Mouse (Mus musculus): ENCODE data around the gene Naa35. TPM values are rescaled to one million over a fixed set of nuclear protein-coding genes. Genes with fewer than 3 reads are reported as not detected.

Naa35 gene
- polyA plus RNA-seq, 1 experiment from 2014 or later = 124 TPM

DNA sequence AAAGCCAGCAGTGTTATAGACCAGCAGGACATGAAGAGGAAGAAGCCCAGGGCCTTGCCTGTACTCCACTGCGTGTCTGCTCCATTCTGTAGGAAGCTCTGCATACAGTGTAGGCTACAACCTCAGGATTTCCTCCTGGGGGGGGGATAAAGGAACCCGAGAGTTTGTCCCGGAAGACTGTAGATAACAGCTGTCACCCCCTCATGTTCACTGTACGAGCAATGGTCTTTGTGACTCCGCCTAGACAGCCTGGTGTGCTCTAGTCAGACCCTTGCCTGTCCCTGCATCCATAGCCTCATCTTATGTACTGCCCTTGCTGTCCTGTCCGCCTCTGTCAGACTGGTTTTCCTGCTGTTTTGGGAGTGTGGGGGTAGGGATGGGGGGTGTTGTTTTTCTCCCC is 33.4 kb downstream of the Naa35 start:
- H3K27me3 ChIP-seq (ENCODE audit: control insufficient read depth, insufficient read depth, low read length) = no peaks in the 10 kb centered on the region
- H3K4me1 ChIP-seq (replicated peaks; ENCODE audit: control insufficient read depth, insufficient read depth, low read length) = no peaks in the 10 kb centered on the region
- H3K27ac ChIP-seq = no peak overlapping the region
- no peak overlapping the region for H3K4me2 ChIP-seq (replicated peaks)
- 94% methylated on average over 6 of the region's 6 CpGs for WGBS
- H3K4me3 ChIP-seq (replicated peaks; ENCODE audit: low read length) = no peak overlapping the region
- ATAC-seq (ENCODE audit: low FRiP score) = no peak
- H3K36me3 ChIP-seq (replicated peaks; ENCODE audit: control insufficient read depth, insufficient read depth) = peaks cover 85% of the 10 kb centered on the region
- no peaks in the 10 kb centered on the region for H3K9me3 ChIP-seq (ENCODE audit: control insufficient read depth, low read length)
- no peak for DNase-seq (ENCODE audit: low spot score)
- H3K9ac ChIP-seq = no peak overlapping the region

DNA sequence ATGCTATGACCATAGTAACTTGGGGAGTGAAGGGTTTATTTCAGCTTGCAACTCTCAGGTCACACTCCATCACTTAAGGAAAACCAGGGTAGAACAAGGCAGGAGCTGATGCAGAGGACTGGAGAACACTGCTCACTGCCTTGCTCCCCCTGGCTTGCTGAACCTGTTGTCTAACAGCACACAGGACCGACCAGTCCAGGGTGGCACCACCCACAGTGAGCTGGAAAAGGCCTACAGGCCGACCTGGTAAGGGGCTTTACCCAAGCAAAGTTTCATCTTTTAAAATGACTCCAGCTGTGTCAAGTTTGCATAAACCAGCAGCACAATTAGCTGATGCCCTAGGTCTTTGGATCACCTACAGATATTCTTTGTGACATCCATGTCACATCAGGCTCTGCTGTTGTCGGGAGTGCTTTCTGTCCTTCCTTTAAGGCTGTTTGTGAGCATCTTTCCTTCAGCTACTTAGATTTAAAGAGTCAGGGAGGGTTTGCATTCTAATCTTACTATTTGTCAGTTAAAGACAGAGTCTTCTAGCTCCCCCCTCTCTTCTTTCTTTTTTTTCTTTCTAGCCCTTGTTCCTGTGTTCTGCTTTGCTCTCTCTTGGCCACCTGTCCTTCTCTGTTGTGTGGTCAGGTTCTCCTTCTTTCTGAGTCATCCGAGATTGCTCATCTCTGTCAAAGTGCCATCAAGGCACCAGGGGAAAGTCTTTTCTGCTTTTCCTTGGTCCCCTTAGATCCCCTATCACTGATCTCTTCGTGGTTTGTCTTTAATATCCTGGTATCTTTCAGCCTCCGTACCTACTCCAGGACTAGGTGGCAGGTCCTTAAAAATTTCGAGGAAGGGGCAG is 36.8 kb downstream of the Naa35 start:
- no peaks in the 10 kb centered on the region for H3K9me3 ChIP-seq (ENCODE audit: control insufficient read depth, low read length)
- no peak overlapping the region for H3K4me2 ChIP-seq (replicated peaks)
- no peaks in the 10 kb centered on the region for H3K4me1 ChIP-seq (replicated peaks; ENCODE audit: control insufficient read depth, insufficient read depth, low read length)
- no peak overlapping the region for H3K27ac ChIP-seq
- peaks cover 92% of the 10 kb centered on the region for H3K36me3 ChIP-seq (replicated peaks; ENCODE audit: control insufficient read depth, insufficient read depth)
- no peak for DNase-seq (ENCODE audit: low spot score)
- H3K9ac ChIP-seq = no peak overlapping the region
- H3K27me3 ChIP-seq (ENCODE audit: control insufficient read depth, insufficient read depth, low read length) = no peaks in the 10 kb centered on the region
- ATAC-seq (ENCODE audit: low FRiP score) = no peak
- H3K4me3 ChIP-seq (replicated peaks; ENCODE audit: low read length) = no peak overlapping the region
- WGBS = 91% methylated on average over 7 of the region's 7 CpGs

DNA sequence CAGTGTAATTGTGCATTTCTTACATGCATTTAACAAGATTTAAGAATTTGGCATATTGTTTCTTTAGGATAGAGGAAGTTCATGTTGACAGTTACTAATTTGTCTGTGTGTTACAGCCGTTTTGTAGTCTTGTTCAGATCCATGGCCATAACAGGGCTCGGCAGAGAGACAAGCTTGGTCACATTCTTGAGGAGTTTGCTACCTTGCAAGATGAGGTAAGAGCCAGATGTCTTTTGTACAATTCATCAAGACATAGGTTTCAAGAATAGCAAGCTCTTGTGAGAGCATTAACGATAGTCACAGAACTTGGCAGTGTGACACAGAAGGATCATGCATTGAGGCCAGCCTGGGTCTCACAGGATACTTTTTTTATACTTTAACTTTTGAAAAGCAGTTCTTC is 39.3 kb downstream of the Naa35 start:
- Histone ChIP-seq H3K27me3 (ENCODE audit: control insufficient read depth, insufficient read depth, low read length) (no peaks in the 10 kb centered on the region), H3K9me3 (ENCODE audit: control insufficient read depth, low read length) (no peaks in the 10 kb centered on the region), H3K4me1 (replicated peaks; ENCODE audit: control insufficient read depth, insufficient read depth, low read length) (no peaks in the 10 kb centered on the region), H3K27ac (no peak overlapping the region), H3K4me2 (replicated peaks) (no peak overlapping the region), H3K36me3 (replicated peaks; ENCODE audit: control insufficient read depth, insufficient read depth) (peaks cover 91% of the 10 kb centered on the region), H3K9ac (no peak overlapping the region), H3K4me3 (replicated peaks; ENCODE audit: low read length) (no peak overlapping the region)
- WGBS = 98% methylated on average over 3 of the region's 3 CpGs
- ATAC-seq (ENCODE audit: low FRiP score) = no peak
- no peak for DNase-seq (ENCODE audit: low spot score)

DNA sequence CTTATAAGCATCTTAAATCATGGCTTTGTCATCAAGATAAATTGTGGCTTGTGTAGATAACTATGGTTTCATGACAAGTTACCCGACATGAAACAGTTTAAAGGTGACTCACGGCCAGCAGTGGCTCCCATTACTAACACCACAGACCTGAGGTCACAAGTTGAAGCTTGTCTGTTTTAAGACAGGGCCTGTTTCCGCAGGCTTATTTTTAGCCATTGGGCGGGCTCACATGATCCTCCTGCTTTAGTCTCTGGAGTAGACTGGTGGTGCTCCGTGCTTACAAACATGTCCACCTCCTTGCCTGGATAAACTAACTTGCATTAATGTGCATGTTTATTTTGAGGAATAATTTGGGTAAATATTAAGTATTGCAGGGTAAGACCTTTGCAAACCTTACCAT is 39.8 kb downstream of the Naa35 start:
- no peak overlapping the region for H3K9ac ChIP-seq
- ATAC-seq (ENCODE audit: low FRiP score) = no peak
- 90% methylated on average over 5 of the region's 5 CpGs for WGBS
- no peaks in the 10 kb centered on the region for H3K27me3 ChIP-seq (ENCODE audit: control insufficient read depth, insufficient read depth, low read length)
- H3K27ac ChIP-seq = no peak overlapping the region
- no peaks in the 10 kb centered on the region for H3K9me3 ChIP-seq (ENCODE audit: control insufficient read depth, low read length)
- H3K4me3 ChIP-seq (replicated peaks; ENCODE audit: low read length) = no peak overlapping the region
- H3K36me3 ChIP-seq (replicated peaks; ENCODE audit: control insufficient read depth, insufficient read depth) = peaks cover 94% of the 10 kb centered on the region
- no peaks in the 10 kb centered on the region for H3K4me1 ChIP-seq (replicated peaks; ENCODE audit: control insufficient read depth, insufficient read depth, low read length)
- DNase-seq (ENCODE audit: low spot score) = no peak
- H3K4me2 ChIP-seq (replicated peaks) = no peak overlapping the region

DNA sequence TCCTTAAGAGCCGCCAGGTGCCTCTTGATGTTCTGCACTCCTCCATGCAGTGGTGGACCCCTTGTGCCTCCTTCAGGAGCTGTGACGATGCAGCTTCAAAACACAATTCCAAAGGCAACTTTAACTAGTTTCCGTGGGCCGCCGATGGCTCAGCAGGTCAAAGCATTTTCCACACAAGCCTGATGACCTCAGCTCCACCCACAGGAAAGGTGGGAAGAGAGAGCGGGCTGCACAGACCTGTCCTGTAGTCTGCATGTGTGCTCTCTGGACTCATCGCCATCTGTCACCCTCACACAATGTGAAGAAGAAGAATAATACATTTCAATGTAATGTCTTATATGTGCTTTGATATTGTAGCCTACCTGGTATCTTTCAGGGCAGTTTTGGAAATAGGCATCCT is 41.7 kb downstream of the Naa35 start:
- Histone ChIP-seq H3K36me3 (replicated peaks; ENCODE audit: control insufficient read depth, insufficient read depth) (peaks cover 95% of the 10 kb centered on the region), H3K9me3 (ENCODE audit: control insufficient read depth, low read length) (no peaks in the 10 kb centered on the region), H3K27ac (no peak overlapping the region), H3K4me2 (replicated peaks) (no peak overlapping the region), H3K9ac (no peak overlapping the region), H3K4me3 (replicated peaks; ENCODE audit: low read length) (no peak overlapping the region), H3K4me1 (replicated peaks; ENCODE audit: control insufficient read depth, insufficient read depth, low read length) (no peaks in the 10 kb centered on the region), H3K27me3 (ENCODE audit: control insufficient read depth, insufficient read depth, low read length) (no peaks in the 10 kb centered on the region)
- 93% methylated on average over 7 of the region's 7 CpGs for WGBS
- DNase-seq (ENCODE audit: low spot score) (no peak), ATAC-seq (ENCODE audit: low FRiP score) (no peak)

DNA sequence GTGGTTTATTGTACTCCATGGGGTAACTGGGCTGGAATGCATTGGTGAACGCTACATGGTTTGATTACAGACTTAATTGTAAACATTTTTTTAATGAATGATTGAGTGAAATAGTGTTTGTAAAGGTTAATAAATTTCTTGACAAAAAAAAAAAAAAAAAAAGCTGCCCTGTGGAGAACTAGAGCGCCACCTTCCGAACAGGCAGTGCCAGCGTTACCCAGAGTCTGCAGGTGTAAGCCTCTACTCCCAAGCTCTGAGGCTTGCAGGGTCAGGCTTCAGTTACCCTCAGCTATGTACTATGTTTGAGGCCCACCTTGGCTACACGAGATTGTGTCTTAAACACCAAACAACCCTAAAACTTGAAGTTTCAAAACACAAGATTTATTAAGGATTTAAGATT is 49.6 kb downstream of the Naa35 start:
- no peak overlapping the region for H3K9ac ChIP-seq

DNA sequence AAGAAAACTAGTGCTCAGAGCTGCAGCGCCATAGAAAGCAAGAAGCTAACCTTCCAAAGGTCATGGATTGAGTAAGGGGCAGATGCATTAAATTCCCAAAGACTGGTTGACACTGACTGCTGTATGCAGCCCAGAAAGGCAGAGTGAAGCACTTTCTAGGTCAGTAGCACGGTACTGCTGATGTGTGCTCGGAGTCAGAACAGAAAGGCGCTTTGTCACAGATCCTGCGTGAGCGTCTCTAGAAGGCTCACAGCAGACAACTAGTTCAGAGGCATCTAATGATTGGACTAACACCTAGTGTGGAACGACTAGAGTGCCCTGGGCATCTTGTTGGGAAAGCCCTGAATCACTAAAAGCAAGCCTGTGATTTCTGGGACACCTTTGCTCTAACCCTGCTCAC is 52.7 kb downstream of the Naa35 start:
- Histone ChIP-seq H3K27me3 (ENCODE audit: control insufficient read depth, insufficient read depth, low read length) (no peaks in the 10 kb centered on the region), H3K4me3 (replicated peaks; ENCODE audit: low read length) (no peak overlapping the region), H3K4me1 (replicated peaks; ENCODE audit: control insufficient read depth, insufficient read depth, low read length) (no peaks in the 10 kb centered on the region), H3K9me3 (ENCODE audit: control insufficient read depth, low read length) (no peaks in the 10 kb centered on the region), H3K9ac (no peak overlapping the region), H3K4me2 (replicated peaks) (no peak overlapping the region), H3K27ac (no peak overlapping the region), H3K36me3 (replicated peaks; ENCODE audit: control insufficient read depth, insufficient read depth) (peaks cover 86% of the 10 kb centered on the region)
- no peak for ATAC-seq (ENCODE audit: low FRiP score)
- DNase-seq (ENCODE audit: low spot score) = no peak
- 95% methylated on average over 7 of the region's 7 CpGs for WGBS

More for the DNA sequence above, 49.6 kb downstream of the Naa35 start:
- Histone ChIP-seq H3K4me1 (replicated peaks; ENCODE audit: control insufficient read depth, insufficient read depth, low read length) (no peaks in the 10 kb centered on the region), H3K27ac (no peak overlapping the region), H3K4me3 (replicated peaks; ENCODE audit: low read length) (no peak overlapping the region), H3K4me2 (replicated peaks) (no peak overlapping the region), H3K36me3 (replicated peaks; ENCODE audit: control insufficient read depth, insufficient read depth) (peaks cover 96% of the 10 kb centered on the region), H3K27me3 (ENCODE audit: control insufficient read depth, insufficient read depth, low read length) (no peaks in the 10 kb centered on the region), H3K9me3 (ENCODE audit: control insufficient read depth, low read length) (no peaks in the 10 kb centered on the region)
- DNase-seq (ENCODE audit: low spot score) (no peak), ATAC-seq (ENCODE audit: low FRiP score) (no peak)
- 81% methylated on average over 5 of the region's 5 CpGs for WGBS

DNA sequence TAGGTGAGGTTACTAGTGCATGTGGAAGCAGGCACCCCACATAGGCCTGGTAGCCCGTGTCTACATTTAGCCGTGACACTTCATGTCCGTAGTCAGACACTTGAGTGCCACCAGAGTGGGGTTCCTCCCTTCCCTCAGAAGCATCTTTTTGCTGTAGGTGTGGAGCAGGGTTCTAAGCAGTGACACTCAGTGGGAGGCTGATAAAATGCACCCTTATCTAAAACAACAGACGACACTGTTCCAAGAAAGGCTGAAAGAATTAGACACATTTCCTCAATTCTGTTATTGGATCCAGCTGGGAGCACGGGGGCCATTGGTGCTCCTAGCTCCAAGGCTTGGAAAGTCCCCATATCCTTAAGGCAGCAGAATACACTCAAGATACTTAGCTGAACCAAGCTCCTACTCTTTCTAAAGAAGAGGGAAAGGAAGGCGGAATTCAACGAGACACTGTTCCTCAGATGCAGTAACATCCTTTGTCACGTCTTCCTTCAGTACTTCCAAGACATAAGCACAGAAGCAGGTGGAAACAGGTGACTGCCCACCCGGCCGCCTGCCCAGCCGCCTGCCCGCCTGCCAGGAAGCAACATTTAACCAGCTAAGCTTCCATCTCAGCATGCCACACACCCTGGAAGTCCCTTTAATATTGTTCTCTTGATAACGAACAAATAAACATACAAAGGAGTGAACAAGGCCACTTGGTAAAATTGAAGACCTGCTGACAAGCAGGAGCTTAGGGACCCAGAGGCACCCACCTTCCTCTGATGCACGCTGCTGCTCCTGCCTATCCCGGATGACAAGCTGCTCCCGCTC is 54.5 kb downstream of the Naa35 start:
- no peak for DNase-seq (ENCODE audit: low spot score)
- H3K4me2 ChIP-seq (replicated peaks) = no peak overlapping the region
- no peaks in the 10 kb centered on the region for H3K9me3 ChIP-seq (ENCODE audit: control insufficient read depth, low read length)
- 89% methylated on average over 16 of the region's 16 CpGs for WGBS
- H3K4me3 ChIP-seq (replicated peaks; ENCODE audit: low read length) = no peak overlapping the region
- no peak for ATAC-seq (ENCODE audit: low FRiP score)
- no peak overlapping the region for H3K27ac ChIP-seq
- H3K36me3 ChIP-seq (replicated peaks; ENCODE audit: control insufficient read depth, insufficient read depth) = peaks cover 68% of the 10 kb centered on the region
- no peaks in the 10 kb centered on the region for H3K27me3 ChIP-seq (ENCODE audit: control insufficient read depth, insufficient read depth, low read length)
- H3K4me1 ChIP-seq (replicated peaks; ENCODE audit: control insufficient read depth, insufficient read depth, low read length) = no peaks in the 10 kb centered on the region
- H3K9ac ChIP-seq = no peak overlapping the region

DNA sequence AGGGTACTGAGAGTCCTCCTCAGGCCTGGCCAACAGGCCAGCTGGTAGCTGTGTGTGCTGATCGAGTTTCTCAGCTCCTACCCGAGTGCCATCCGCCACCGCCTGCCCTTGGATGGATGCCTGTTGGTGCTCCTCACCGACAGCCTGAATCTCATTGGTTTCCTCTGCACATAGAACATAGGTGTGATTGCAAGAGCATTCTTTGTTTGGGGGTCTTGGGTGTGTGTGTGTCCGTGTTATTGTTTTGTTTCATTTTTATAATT is 55.0 kb downstream of the Naa35 start:
- Histone ChIP-seq H3K4me1 (replicated peaks; ENCODE audit: control insufficient read depth, insufficient read depth, low read length) (no peaks in the 10 kb centered on the region), H3K9ac (no peak overlapping the region), H3K4me2 (replicated peaks) (no peak overlapping the region), H3K9me3 (ENCODE audit: control insufficient read depth, low read length) (no peaks in the 10 kb centered on the region), H3K27me3 (ENCODE audit: control insufficient read depth, insufficient read depth, low read length) (no peaks in the 10 kb centered on the region), H3K27ac (no peak overlapping the region), H3K4me3 (replicated peaks; ENCODE audit: low read length) (no peak overlapping the region), H3K36me3 (replicated peaks; ENCODE audit: control insufficient read depth, insufficient read depth) (peaks cover 63% of the 10 kb centered on the region)
- 95% methylated on average over 6 of the region's 6 CpGs for WGBS
- no peak for DNase-seq (ENCODE audit: low spot score)
- no peak for ATAC-seq (ENCODE audit: low FRiP score)

Data from hindbrain, embryonic 14.5 days (tissue).